Mouse (Mus musculus) heart, embryonic 15.5 days (tissue): ENCODE measurements around the gene Maz. TPM values are rescaled to one million over a fixed set of nuclear protein-coding genes. Genes with fewer than 3 reads are reported as not detected.

Experiments used
- ATAC-seq: fragments of 200-750 bp; cut with Nextera tagmentation; replicated peaks from 2 replicates; pipeline ENCODE4 v1.8.0; 2017; ENCODE audit warnings: low read depth, moderate TSS enrichment; ENCODE audit not compliant: insufficient number of reproducible peaks, insufficient read depth, low FRiP score
- H3K27ac ChIP-seq: fragments of 300-500 bp; sonication (generic); 2 replicates; pipeline ENCODE4 v1.5.1; 2015; ENCODE audit warnings: mild to moderate bottlenecking, inconsistent platforms
- H3K27me3 ChIP-seq: fragments of 300-500 bp; sonication (generic); 2 replicates; pipeline ENCODE4 v1.6.1; 2015; ENCODE audit warnings: inconsistent platforms
- H3K36me3 ChIP-seq: fragments of 300-500 bp; sonication (generic); 2 replicates; pipeline ENCODE4 v1.6.1; 2015; ENCODE audit warnings: mild to moderate bottlenecking, inconsistent platforms
- H3K4me1 ChIP-seq: fragments of 300-500 bp; sonication (generic); replicated peaks from 2 replicates; pipeline ENCODE4 v1.6.1; 2015; ENCODE audit warnings: inconsistent platforms
- H3K4me2 ChIP-seq: fragments of 300-500 bp; sonication (generic); 2 replicates; pipeline ENCODE4 v1.6.1; 2015; ENCODE audit warnings: inconsistent platforms, mild to moderate bottlenecking, moderate library complexity
- H3K4me3 ChIP-seq: fragments of 300-500 bp; sonication (generic); 2 replicates; pipeline ENCODE4 v1.5.1; 2015; ENCODE audit warnings: mild to moderate bottlenecking, inconsistent platforms
- H3K9ac ChIP-seq: fragments of 300-500 bp; sonication (generic); 2 replicates; pipeline ENCODE4 v1.6.1; 2015; ENCODE audit warnings: mild to moderate bottlenecking, inconsistent platforms
- H3K9me3 ChIP-seq: fragments of 300-500 bp; sonication (generic); replicated peaks from 2 replicates; pipeline ENCODE4 v1.6.1; 2016; ENCODE audit warnings: inconsistent platforms
- WGBS: fragments of 180-500 bp; shearing (Covaris S2); methylation state at CpG from one replicate; pipeline ENCODE4 v1.1.7; 2015; ENCODE audit warnings: mixed read lengths; 5-methylcytosine and 5-hydroxymethylcytosine counted together
- microRNA-seq: library from miRNA; unstranded; fragments of <30 nt; microRNA quantifications from one replicate; pipeline ENCODE4, GENCODE M21; 2016
- polyA plus RNA-seq: library from polyadenylated mRNA; unstranded; fragments of >200 nt; fragmentation: Nextera tagmentation; extraction: Ambion mirVana; gene quantifications from 2 replicates; pipeline ENCODE4 v1.2.1, GENCODE M21; 2015

Gene Maz
- polyA plus RNA-seq, 1 experiment from 2014 or later, result 35.6 TPM

DNA sequence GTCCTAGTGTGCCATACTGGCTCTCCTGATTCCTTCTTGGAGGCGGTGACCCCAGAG is 51.1 kb downstream of the Maz start, which contains the start of gene Cdipt:
TSS of gene Cdipt (plus strand) at position 22 of the 57 bp plus-strand sequence.
- Histone ChIP-seq H3K9me3 (no peaks in the 10 kb centered on the region), H3K27me3 (no peaks in the 10 kb centered on the region), H3K4me1 (peaks cover 17% of the 10 kb centered on the region), H3K4me3 (peak within 1 kb of the TSS; percentile 94), H3K4me2 (peak within 1 kb of the TSS; percentile 82), H3K9ac (peak within 1 kb of the TSS; percentile 96), H3K27ac (peak within 1 kb of the TSS; percentile 93), H3K36me3 (peaks cover 23% of the 10 kb centered on the region)
- 0% methylated on average over 1 of the region's 1 CpGs for WGBS
- ATAC-seq, result no peak

DNA sequence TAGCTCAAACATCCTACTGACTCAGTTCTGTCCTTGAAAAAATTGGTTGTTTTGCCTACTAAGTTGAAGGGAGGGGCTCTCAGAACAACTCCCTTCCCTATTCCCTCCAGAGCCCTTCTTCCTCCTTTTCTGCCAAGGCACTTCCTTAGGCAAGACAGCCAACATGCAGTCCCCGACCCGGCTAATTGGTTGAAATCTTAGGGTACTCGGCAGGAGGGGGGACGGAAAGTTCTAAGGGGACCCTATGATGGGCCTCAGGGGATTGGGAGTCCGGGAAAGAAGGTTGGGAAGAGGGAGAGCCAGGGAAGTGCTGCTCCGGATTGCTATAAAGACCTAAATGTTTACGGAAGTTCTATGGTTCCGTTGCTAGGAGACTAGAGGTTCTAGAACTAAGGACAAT is 51.3 kb downstream of the Maz start:
- peak overlapping the region; percentile 93; the same call in 1 of the 2 replicates for H3K27ac ChIP-seq
- no peaks in the 10 kb centered on the region for H3K9me3 ChIP-seq
- no peak for ATAC-seq

More for the DNA sequence above, 51.3 kb downstream of the Maz start:
- Histone ChIP-seq H3K27me3 (no peaks in the 10 kb centered on the region), H3K4me2 (peak overlapping the region; percentile 82), H3K4me3 (peak overlapping the region; percentile 94), H3K4me1 (peaks cover 17% of the 10 kb centered on the region), H3K36me3 (peaks cover 23% of the 10 kb centered on the region), H3K9ac (peak overlapping the region; percentile 96; the same call in 1 of the 2 replicates)
- 7% methylated on average over 8 of the region's 8 CpGs for WGBS

Small RNA genes within 50 kb of the gene (microRNA-seq; reads per million reads assigned to microRNA genes)
- gene Gm44343, result not detected

Other genes with a start within 250 kb of the Maz start
- 0.34 and 0.41 TPM in 2 replicates for gene Tbx6, start 245.6 kb downstream of the Maz start, polyA plus RNA-seq
- 120 and 149 TPM in 2 replicates for gene Ppp4c, start 234.5 kb downstream of the Maz start, polyA plus RNA-seq
- 0.69 and 1.3 TPM in 2 replicates for gene Fam57b, start 229.4 kb downstream of the Maz start, polyA plus RNA-seq
- gene 4930451I11Rik, start 195.4 kb downstream of the Maz start, polyA plus RNA-seq, result not detected in 2 replicates
- 0.53 TPM in 1 of 2 replicates, not detected in the other for gene Doc2a, start 179.6 kb downstream of the Maz start, polyA plus RNA-seq
- 14.3 and 24.2 TPM in 2 replicates for gene Hirip3, start 165.1 kb downstream of the Maz start, polyA plus RNA-seq
- 50.4 and 56.9 TPM in 2 replicates for gene Ino80e, start 164.7 kb downstream of the Maz start, polyA plus RNA-seq
- 29.0 and 36.4 TPM in 2 replicates for gene Taok2, start 142.3 kb downstream of the Maz start, polyA plus RNA-seq
- 19.2 and 23.0 TPM in 2 replicates for gene Tmem219, start 104.1 kb downstream of the Maz start, polyA plus RNA-seq
- gene Kctd13, start 98.2 kb downstream of the Maz start, polyA plus RNA-seq, result 12.3 and 14.8 TPM in 2 replicates
- gene Asphd1, start 77.5 kb downstream of the Maz start, polyA plus RNA-seq, result 0.08 and 0.20 TPM in 2 replicates
- gene Sez6l2, start 76.5 kb downstream of the Maz start, polyA plus RNA-seq, result 0.65 and 0.83 TPM in 2 replicates
- 67.4 and 86.6 TPM in 2 replicates for gene Cdipt, start 51.1 kb downstream of the Maz start, polyA plus RNA-seq
- 0.85 and 1.6 TPM in 2 replicates for gene Cdiptos, start 50.9 kb downstream of the Maz start, polyA plus RNA-seq
- gene Mvp, start 12.4 kb downstream of the Maz start, polyA plus RNA-seq, result 14.5 and 18.1 TPM in 2 replicates
- gene Pagr1b, start 10.6 kb downstream of the Maz start, polyA plus RNA-seq, result 0.74 TPM in 1 of 2 replicates, not detected in the other
- 59.7 and 73.1 TPM in 2 replicates for gene Pagr1a, start 9.7 kb downstream of the Maz start, polyA plus RNA-seq
- gene Gm42742, start 5.9 kb downstream of the Maz start, polyA plus RNA-seq, result 15.7 and 16.6 TPM in 2 replicates
- gene Prrt2, start 5.8 kb downstream of the Maz start, polyA plus RNA-seq, result 1.9 and 4.1 TPM in 2 replicates
- 67.5 and 81.9 TPM in 2 replicates for gene Kif22, start 15.4 kb upstream of the Maz start, polyA plus RNA-seq
- gene Zg16, start 60.3 kb upstream of the Maz start, polyA plus RNA-seq, result not detected in 2 replicates
- 1.6 and 6.7 TPM in 2 replicates for gene AI467606, start 64.3 kb upstream of the Maz start, polyA plus RNA-seq
- gene Qprt, start 95.2 kb upstream of the Maz start, polyA plus RNA-seq, result 1.8 and 2.6 TPM in 2 replicates
- 0.23 and 1.5 TPM in 2 replicates for gene Spn, start 110.8 kb upstream of the Maz start, polyA plus RNA-seq
- 35.4 and 42.5 TPM in 2 replicates for gene Cd2bp2, start 169.0 kb upstream of the Maz start, polyA plus RNA-seq
- 17.0 and 21.3 TPM in 2 replicates for gene Tbc1d10b, start 181.4 kb upstream of the Maz start, polyA plus RNA-seq
- 11.6 and 15.4 TPM in 2 replicates for gene Mylpf, start 181.9 kb upstream of the Maz start, polyA plus RNA-seq
- 17.8 and 23.7 TPM in 2 replicates for gene Zfp553, start 206.0 kb upstream of the Maz start, polyA plus RNA-seq
- 22.8 and 33.9 TPM in 2 replicates for gene Sept1, start 206.1 kb upstream of the Maz start, polyA plus RNA-seq
- 32.0 and 38.8 TPM in 2 replicates for gene Zfp771, start 217.2 kb upstream of the Maz start, polyA plus RNA-seq
- gene Dctpp1, start 233.7 kb upstream of the Maz start, polyA plus RNA-seq, result 134 and 135 TPM in 2 replicates
- gene Sephs2, start 247.0 kb upstream of the Maz start, polyA plus RNA-seq, result 51.9 and 54.8 TPM in 2 replicates